Mouse (Mus musculus) liver, adult 2 months (tissue): ENCODE data around the gene Zbtb24.

Experiments used
- CTCF ChIP-seq: fragments of 200-500 bp; IDR thresholded peaks from 2 replicates; pipeline ENCODE4 v1.5.1; 2011; ENCODE audit warnings: low read depth, low read length, control low read depth
- POLR2A ChIP-seq: fragments of 200-500 bp; IDR thresholded peaks from 2 replicates; pipeline ENCODE4 v1.6.1; 2011; ENCODE audit warnings: low read length, control low read depth; ENCODE audit not compliant: insufficient read depth; ENCODE audit errors: extremely low read depth

- TF ChIP-seq CTCF (no peak), POLR2A (no peak)
These were observed 10.3 kb downstream of the Zbtb24 start for GRCm38 (mm10) chr10:41460501-41460900.
